Mouse (Mus musculus) ES-E14 (cell line): ENCODE measurements around the gene Rnf144a.

Experiments
- CHD2 ChIP-seq: IDR thresholded peaks from 2 replicates; pipeline ENCODE4 v1.6.1; 2014; ENCODE audit warnings: mild to moderate bottlenecking, low read depth, low read length, inconsistent platforms
- HCFC1 ChIP-seq: IDR thresholded peaks from 2 replicates; pipeline ENCODE4 v1.6.1; 2012; ENCODE audit warnings: low read length, inconsistent platforms, borderline replicate concordance; ENCODE audit not compliant: insufficient read depth

- TF ChIP-seq CHD2: no peak
- no peak for TF ChIP-seq HCFC1
Measured at GRCm38 (mm10) chr12:26454682-26455081, 39.6 kb upstream of the Rnf144a start.
